Mouse (Mus musculus): Measurements from ENCODE around the gene Sft2d1. TPM values are rescaled to one million over a fixed set of nuclear protein-coding genes. Genes with fewer than 3 reads are reported as not detected.
A peak's percentile ranks its signal among the peaks of the same experiment; 100 is the strongest.

The Sft2d1 gene
- total RNA-seq, 2 experiments from 2014 or later: 4.9 to 9.6 TPM

GRCm38 (mm10) chr17:8347765-8348285 lies 36.9 kb downstream of the Sft2d1 start:
- H3K27ac ChIP-seq: no peak overlapping the region
- intact Hi-C loops (cut with DNase I): no loop called here
- TF ChIP-seq CTCF (IDR thresholded peaks at IDR 0.05): no peak
- DNase-seq: no peak
- no peak overlapping the region for H3K4me3 ChIP-seq

GRCm38 (mm10) chr17:8348941-8349340 lies 38.0 kb downstream of the Sft2d1 start:
- Histone ChIP-seq H3K4me3 (no peak overlapping the region), H3K27ac (no peak overlapping the region)
- no peak for TF ChIP-seq CTCF (IDR thresholded peaks at IDR 0.05)
- intact Hi-C loops (cut with DNase I): no loop called here
- DNase-seq: peak; percentile 34

- intact Hi-C loops (cut with DNase I): no loop called here
- no peak overlapping the region for H3K27ac ChIP-seq
- TF ChIP-seq CTCF (IDR thresholded peaks at IDR 0.05): no peak
- DNase-seq: no peak
- no peak overlapping the region for H3K4me3 ChIP-seq
These were observed 40.2 kb downstream of the Sft2d1 start for GRCm38 (mm10) chr17:8351088-8351487.

GRCm38 (mm10) chr17:8355692-8356091 lies 44.8 kb downstream of the Sft2d1 start, which contains the start of gene T2:
T2 (plus strand) TSS chr17:8355992.
- intact Hi-C loops (cut with DNase I): no loop called here
- TF ChIP-seq CTCF (IDR thresholded peaks at IDR 0.05): no peak
- no peak within 1 kb of the TSS for H3K27ac ChIP-seq
- no peak for DNase-seq
- no peak within 1 kb of the TSS for H3K4me3 ChIP-seq

- intact Hi-C loops (cut with DNase I): no loop called here
- no peak for DNase-seq
- Histone ChIP-seq H3K4me3 (no peak overlapping the region), H3K27ac (no peak overlapping the region)
- no peak for TF ChIP-seq CTCF (IDR thresholded peaks at IDR 0.05)
These were observed 46.6 kb downstream of the Sft2d1 start for GRCm38 (mm10) chr17:8357498-8357897.

- intact Hi-C loops (cut with DNase I): no loop called here
- DNase-seq: no peak
- TF ChIP-seq CTCF (IDR thresholded peaks at IDR 0.05): no peak
- Histone ChIP-seq H3K27ac (no peak overlapping the region), H3K4me3 (no peak overlapping the region)
These were observed 50.0 kb downstream of the Sft2d1 start for GRCm38 (mm10) chr17:8360876-8361275.

- no peak for TF ChIP-seq CTCF (IDR thresholded peaks at IDR 0.05)
- intact Hi-C loops (cut with DNase I): no loop called here
- Histone ChIP-seq H3K27ac (no peak overlapping the region), H3K4me3 (no peak overlapping the region)
- DNase-seq: no peak
These were observed 50.6 kb downstream of the Sft2d1 start for GRCm38 (mm10) chr17:8361281-8362103.

- Histone ChIP-seq H3K27ac (no peak overlapping the region), H3K4me3 (no peak overlapping the region)
- DNase-seq: no peak
- intact Hi-C loops (cut with DNase I): no loop called here
- TF ChIP-seq CTCF (IDR thresholded peaks at IDR 0.05): no peak
These were observed 56.9 kb downstream of the Sft2d1 start for GRCm38 (mm10) chr17:8367514-8368480.

- no peak overlapping the region for H3K27ac ChIP-seq
- no peak for DNase-seq
- no peak for TF ChIP-seq CTCF (IDR thresholded peaks at IDR 0.05)
These were observed 57.7 kb downstream of the Sft2d1 start for GRCm38 (mm10) chr17:8368570-8368969.

GRCm38 (mm10) chr17:8369171-8369570 lies 58.3 kb downstream of the Sft2d1 start:
- DNase-seq: no peak

More at GRCm38 (mm10) chr17:8368570-8368969, 57.7 kb downstream of the Sft2d1 start:
- intact Hi-C loops (cut with DNase I): no loop called here
- no peak overlapping the region for H3K4me3 ChIP-seq

GRCm38 (mm10) chr17:8370634-8371229 lies 59.8 kb downstream of the Sft2d1 start:
- intact Hi-C loops (cut with DNase I): no loop called here
- Histone ChIP-seq H3K4me3 (no peak overlapping the region), H3K27ac (no peak overlapping the region)
- TF ChIP-seq CTCF (IDR thresholded peaks at IDR 0.05): no peak
- DNase-seq: no peak

More at GRCm38 (mm10) chr17:8369171-8369570, 58.3 kb downstream of the Sft2d1 start:
- TF ChIP-seq CTCF (IDR thresholded peaks at IDR 0.05): no peak
- intact Hi-C loops (cut with DNase I): no loop called here
- Histone ChIP-seq H3K27ac (no peak overlapping the region), H3K4me3 (no peak overlapping the region)

GRCm38 (mm10) chr17:8371834-8372233 lies 60.9 kb downstream of the Sft2d1 start:
- Histone ChIP-seq H3K27ac (peak overlapping the region; percentile 43; the same call in 1 of the 2 replicates), H3K4me3 (peak overlapping the region; percentile 67)
- no peak for TF ChIP-seq CTCF (IDR thresholded peaks at IDR 0.05)
- intact Hi-C loops (cut with DNase I): loop anchor here (1.0 to 2.0 kb wide), 2 partner anchors 108 to 115 kb away; no protein-coding TSS in a partner anchor
- peak; percentile 55 for DNase-seq

All from gastrocnemius, adult 2 months (tissue).